Mouse (Mus musculus): ENCODE measurements around the gene Dbr1.

Gene Dbr1

GRCm38 (mm10) chr9:99622034-99622433 lies 46.4 kb downstream of the Dbr1 start:
- no peak for DNase-seq

DNA sequence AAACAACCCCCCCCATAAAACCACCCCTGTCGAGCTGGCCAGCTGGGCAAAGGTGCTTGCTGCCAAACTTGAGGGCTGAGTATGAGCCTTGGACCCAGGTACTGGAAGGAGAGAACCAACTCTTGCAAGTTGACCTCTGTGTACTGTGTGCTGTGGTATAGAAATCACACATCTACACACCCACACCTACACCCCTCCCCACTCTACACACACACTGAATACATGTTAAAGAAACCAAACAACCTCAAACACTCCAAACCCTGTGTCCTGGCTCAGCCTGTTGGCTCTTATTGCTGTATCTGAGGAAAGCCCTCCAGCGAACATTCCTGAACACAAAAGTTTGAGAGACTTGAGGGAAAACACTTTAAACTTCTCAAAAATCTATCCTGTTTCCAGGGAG lies 47.4 kb downstream of the Dbr1 start:
- no peak for DNase-seq

GRCm38 (mm10) chr9:99624117-99624516 lies 48.5 kb downstream of the Dbr1 start:
- no peak for DNase-seq

DNA sequence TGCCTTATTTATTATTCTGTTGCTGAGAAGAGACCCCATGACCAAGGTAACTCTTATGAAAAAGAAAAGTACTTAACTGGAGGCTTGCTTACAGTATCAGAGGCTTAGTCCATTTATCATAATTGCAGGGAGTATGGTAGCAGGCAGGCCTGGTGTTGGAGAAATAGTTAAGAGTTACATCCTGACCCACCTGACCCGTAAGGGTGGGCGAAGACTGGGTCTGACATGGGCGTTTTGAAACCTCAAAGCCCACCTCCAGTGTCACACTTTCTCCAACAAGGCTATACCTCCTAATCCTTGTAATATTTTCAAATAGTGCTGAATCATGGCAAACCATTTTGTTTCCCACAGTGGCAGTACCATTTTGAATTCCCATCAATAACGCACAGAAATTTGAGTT lies 53.0 kb downstream of the Dbr1 start:
- DNase-seq = no peak

GRCm38 (mm10) chr9:99629281-99630011 lies 53.8 kb downstream of the Dbr1 start, which contains the start of gene Dzip1l:
Gene Dzip1l (plus strand): TSS chr9:99629496.
- peak; percentile 93 for DNase-seq

DNA sequence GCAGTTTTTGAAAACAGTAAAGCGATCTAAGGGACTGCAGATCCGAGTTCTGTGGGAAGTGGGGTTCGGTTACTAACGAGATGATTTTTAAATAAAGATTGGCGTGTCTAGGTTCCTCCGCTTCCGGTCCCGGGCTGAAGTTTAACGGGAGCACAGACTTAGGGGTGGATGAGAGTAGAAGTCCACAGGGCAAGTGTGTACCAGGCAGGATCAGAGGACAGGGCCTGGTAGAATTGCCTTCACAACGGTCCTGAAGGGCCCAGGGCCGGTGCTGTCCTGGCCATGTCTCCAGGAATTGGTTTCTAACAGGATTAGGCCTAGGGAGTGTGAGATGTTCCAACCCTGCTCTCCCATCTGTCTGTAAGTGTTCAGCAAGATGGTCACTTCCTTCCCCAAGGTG lies 54.5 kb downstream of the Dbr1 start:
- DNase-seq = peak; percentile 67

GRCm38 (mm10) chr9:99630528-99631125 lies 55.0 kb downstream of the Dbr1 start:
- DNase-seq = no peak

GRCm38 (mm10) chr9:99631781-99632180 lies 56.2 kb downstream of the Dbr1 start:
- DNase-seq = peak; percentile 76

DNA sequence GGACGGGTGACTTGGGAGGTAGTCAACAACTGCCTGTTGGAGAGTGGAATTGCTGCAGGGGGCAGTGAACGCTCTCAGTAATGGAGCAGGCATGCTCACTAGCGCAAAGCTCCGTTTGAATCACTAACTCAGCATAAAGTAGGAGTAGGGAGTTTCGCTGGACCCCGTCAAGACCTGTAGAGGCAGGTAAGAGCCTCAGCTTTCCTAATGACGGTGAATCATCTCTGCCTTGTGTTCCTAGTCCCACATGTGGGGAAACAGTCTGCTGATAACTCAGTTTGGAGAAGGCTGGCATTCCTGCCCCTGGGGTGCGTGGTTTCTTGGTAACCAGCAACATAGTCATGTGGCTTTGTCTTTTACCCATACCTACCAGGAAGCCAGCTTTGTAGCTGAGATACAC lies 56.7 kb downstream of the Dbr1 start:
- DNase-seq = peak; percentile 59

Measured in kidney, adult 11 months (tissue).